Mouse (Mus musculus) spleen, adult 12 weeks (tissue): ENCODE data around the gene Ezr.

Source experiments
- DNase-seq: peaks from one replicate; pipeline ENCODE4 v3.0.0; 2022; ENCODE audit warnings: low spot score

Ezr gene

DNA sequence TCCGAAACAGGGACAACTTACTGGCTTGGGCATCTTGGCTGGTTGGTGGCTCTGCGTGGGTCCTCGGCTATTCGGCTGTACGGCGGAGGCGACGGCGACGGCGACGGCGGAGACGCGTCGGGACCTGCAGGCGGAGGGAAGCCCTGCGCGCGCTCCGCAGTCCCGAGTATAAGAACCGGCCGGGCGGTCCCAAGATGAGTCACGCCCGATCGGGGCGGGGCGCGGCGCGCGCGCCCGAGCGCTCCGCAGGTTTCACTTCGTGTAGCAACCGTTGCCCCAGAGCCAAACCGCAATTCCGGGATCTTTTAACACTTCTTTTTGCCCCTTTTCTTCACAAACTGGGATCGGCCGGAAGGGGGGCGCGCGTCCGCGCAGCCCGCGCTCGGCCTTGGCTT lies at the start of gene Ezr:
Gene Ezr (minus strand): TSS at position 174 of the 395 bp plus-strand sequence.
- DNase-seq = peak; percentile 87

DNA sequence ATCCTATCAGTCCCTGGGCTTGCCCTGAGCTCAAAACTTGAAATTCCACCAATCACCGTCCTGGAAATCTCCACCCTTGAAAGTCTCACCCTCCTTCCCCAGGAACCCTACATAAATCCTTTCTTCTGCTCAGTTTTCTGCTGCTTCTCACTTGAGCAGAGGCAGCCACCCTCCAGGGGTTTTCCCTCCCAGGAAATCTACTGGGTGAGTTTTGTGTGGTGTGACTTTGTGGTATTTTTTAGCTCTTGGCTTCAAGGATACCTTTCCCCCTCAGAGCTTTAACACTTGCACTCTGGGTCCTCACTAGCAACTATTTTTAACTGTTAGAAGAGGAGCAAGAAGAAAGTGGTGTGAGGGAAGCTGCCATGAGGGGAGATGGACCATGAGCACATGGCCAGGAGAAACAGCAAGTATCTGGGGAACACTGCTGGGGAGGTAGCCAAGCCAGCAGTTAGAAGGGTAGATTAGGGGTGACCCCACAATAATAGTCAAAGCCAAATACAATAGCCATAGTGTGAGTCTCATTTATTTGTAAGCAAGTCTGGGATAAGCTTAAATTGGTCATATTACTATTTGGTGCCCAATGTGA lies 47.5 kb upstream of the Ezr start:
- no peak for DNase-seq

DNA sequence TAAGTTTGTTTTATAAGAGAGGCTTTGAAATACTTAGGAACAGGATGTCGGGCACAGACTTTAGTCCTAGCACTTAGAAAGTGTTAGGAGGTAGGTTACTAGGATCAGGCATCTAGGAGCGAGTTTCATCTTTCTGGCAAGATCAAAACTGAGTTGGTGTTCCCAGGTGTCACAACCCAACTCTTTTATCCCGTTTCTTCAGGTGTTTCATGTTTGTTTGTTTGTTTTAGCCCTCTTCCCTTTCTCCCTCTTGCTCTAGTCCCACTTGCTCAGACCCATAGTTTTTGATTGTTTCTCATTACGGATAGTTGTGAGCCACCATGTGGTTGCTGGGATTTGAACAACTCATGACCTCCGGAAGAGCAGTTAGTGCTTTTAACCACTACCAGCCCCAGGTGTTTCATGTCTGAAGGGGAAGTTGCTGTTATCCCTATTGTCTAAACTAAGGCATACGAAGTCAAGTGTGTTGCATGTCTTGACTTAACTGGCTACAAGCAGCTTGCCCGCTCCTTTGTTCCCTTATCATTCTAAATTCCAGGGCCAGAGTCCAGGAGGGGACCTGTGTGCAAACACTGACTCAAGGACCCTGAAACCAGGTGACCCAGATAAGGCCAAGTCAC lies 46.1 kb upstream of the Ezr start:
- DNase-seq = no peak

DNA sequence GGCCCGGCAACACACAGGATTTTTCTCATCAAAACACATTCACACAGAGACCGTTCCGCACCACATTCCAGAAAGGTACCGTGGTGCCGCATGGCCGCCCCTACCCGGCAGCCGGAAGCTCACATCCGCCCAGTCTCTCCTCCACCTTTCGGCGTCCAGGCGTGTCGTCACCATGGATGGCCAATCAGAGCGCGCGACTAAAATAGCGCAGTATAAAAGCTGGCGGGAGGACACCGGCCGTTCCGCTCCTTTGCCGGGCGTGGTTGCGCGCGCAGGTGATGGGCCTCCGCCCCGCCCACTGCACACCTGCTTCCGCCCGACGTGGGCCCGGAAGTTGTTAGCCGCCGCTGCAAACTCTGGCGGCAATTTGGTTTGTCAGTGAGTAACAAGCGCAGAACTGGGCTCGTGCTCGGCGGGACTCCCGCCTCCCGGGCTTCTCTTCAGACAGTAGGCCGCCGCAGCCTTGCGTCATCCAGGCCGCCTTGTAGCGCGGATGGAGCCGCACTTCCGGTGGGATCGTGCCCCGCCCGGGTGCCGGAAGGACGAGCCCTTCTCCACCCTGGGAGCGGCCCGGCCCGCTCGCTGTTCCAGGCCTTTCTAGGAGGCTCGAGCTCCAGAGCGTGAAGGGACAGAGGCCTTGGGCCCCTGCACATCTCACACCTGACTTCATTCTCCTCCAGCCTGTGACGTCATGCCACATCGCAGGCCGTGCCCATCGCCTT lies 45.3 kb upstream of the Ezr start:
- DNase-seq = peak; percentile 98

DNA sequence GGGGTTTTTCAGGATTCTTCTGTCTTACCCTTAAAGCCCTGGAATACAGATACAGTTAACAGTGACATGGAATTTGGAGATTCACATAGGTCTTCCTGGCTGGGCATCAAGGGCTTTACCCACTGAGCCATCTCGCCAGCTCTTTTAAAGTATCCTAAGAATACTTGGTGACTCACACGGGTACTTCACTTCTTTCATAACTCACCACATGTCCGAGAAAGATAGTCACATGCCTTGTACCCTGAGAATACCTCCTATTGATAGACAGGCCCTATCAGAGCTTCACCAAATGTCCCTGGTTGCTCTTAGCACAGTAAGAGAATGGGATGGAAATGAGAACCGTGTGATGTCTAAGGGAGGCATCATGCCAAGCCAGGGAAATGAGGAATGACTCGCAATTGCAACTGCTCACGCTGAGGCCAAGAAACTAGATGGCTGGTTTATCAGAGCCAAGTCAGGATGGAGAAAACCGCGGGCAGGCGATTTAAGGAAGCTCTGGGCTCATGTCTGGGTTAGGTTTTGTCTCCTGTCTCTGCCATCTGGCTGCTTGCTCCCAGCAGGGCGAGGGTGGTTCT lies 44.7 kb upstream of the Ezr start:
- no peak for DNase-seq

DNA sequence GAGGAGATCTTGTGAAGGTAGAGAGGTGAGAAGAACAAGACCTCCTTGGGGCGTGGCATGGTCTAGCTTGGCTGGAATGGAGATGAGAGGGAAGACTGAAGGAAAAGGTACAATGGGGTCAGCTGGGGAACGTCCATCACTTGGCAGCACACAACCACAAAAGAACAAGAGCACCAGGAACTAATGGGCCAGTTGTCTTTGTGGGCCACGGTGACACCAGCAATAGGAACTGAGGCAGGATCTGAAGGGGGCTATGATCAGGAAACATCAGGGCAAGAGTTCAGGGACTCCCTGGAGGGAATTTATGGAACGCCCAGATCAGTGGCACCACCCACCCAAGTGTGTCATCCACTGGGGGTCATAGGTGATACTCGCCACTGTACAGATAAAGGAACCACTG lies 34.2 kb upstream of the Ezr start:
- DNase-seq = no peak

DNA sequence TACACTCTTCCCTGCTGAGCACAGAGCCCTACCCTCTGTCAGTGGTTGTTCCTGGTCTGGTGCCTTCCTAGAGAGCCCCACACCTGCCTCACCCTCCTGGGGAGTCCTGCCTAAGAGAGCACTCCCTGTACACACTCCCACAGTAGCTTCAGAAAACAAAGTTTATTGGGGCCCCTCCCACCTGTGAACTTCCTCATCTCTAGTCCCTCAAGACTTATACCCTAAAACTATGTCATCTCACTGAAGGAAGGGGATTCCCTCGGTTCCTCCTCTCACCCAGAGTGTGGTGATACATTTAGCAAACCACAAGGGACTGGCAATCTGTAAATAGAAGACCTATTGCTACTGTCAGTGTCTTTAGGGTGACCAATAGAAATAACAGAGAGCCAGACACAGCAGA lies 33.6 kb upstream of the Ezr start:
- no peak for DNase-seq

DNA sequence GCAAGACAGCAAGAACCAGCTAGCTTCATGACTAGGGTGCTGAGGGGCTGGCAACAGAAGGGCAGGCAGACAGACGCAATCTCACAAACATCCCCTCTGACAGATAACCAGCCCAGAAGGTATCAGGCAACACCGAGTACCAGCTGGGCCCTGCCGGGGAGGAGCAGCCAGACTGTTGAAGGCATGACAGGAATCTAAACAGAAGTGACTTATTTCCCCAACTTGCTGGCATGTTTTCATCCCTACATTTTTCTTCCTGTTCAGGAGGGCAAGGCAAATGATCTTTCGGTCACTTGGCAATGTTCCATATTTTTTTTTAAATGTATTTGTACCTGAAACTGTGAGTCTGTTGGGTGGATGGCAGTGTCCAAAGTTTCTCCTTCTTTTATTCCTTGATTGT lies 32.1 kb upstream of the Ezr start:
- no peak for DNase-seq

DNA sequence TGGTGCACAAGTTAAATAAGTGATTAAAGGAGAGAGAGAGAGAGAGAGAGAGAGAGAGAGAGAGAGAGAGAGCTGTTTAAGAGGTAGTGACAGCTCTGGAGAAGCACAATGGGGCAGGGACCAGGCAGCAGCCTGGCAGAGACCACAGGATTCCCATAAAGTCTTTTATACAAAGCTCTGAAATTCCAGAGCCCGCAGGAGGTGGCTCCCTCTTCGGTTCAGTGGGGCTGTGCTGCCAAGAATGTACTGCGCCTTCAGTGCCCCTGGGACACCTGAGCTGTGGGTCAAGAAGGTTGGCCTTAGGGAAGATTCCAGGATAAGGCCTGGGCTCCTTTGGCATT lies 30.2 kb upstream of the Ezr start:
- DNase-seq = no peak

DNA sequence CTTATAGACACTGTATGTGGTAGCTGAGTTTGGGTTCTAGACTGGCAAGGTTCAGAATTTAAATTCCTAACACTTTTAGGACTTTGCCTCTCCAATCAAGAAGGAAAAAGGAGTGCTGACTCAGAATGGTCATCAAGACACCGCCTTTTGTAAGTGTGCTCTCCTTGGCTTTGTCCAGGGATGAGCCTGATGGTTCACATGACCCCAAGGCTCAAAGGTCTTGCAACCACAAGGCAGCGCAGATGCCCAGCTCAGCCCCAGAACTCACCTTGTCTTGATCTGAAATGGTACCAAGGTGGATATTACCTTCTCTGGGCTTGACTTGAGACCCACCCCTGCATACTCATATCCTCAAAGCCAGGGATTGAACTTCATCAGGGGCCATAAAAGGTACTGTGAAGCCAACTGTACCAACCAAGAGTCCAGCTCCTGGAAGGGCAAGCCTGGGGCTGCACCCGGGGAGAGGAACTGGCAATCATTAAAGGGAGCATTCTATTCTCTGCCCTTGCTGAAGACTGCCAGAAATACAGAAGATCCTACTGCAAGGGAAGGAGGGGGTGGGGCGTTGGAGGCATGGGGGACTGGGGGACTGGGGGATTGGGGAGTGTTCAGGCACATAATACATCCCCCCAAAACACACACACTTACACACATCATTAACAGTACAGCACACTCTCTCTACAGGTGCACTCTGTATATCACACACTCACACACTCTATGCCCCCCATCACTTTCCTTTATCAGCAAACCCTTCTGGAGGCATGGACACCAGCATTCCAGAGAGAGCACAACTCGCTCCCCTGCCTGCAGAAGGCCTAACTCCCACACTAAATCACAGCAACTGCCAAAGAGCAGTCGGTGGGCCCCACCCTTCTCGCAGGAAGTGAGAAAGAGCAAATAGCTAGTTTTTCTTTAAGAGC lies 29.6 kb upstream of the Ezr start:
- DNase-seq = no peak

DNA sequence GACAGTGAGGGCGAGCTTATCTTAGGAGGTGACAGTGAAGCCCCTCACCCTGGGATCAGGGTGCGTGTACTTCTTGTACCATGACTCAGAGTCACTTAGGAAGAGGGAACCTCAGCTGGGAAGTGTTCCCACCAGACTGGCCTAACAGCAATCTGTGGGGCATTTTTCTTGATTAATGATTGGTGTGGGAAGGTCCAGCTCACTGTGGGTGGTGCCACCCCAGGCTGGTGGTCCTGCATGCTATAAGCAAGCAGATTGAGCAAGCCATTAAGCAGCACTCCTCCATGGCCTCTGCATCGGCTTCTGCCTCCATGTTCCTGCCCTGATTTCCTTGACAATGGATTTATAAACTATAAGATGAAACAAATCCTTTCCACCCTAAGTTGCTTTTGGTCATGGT lies 26.7 kb upstream of the Ezr start:
- no peak for DNase-seq

DNA sequence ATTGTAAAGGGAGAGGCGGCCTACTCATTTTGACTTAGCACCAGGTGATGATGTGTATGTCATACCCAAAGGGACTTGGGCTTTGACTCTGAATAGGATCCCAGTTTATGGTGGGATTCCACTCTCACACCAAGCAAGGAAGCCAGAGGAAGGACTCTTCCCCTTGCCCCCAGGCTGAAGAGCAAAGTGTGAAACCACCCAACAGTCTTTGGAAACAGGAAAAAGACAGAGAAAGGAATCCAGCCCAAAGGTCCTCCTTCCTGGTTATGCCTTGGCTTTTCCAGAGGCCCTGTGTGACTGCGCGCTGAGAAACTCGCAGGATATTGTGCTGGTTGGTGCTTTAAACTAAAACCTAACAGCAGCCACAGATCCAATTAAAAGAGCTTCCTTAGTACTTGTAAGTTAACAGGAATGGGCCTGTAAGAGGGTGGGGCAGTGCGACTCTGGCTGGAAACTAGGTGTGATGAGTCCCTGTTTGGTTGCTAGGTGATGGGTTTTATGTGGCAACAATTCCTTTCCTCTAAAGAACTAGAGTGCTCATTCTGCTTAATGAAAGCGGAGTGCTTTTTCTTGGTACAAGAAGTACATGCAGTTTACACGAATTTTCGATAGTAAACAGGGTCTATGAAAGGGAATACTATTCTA lies 26.1 kb upstream of the Ezr start:
- no peak for DNase-seq

DNA sequence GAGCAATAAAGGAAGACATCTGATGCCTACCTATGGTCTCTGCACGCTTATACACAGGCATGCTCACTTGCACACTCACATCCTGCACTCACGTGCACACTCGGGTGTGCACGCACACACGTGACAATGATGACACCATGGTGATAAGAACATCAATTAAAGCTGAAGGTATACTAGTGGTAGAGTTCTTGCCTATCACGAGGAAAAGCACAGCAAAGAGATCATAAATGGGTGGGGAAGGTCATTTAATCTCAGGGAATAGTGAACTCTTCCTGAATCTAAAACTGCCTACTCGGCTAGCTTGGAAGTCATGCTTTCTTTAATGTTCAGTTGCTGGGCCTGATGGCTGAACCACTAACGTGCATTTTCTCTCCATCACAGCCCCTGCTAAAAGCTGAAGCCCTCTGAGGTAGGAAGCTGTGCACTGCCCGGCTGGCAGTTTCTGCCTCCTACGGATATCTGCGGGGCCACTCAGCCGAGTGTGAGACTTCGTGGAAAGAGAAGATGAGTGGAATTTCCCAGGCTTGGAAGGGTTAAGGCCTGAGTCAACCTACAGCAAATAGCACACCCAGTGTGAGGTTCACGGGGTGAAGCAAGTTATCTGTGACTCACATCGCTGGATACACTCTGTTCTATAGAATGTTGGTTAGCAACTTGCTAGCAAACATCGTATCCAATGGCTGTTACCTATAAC lies 25.4 kb upstream of the Ezr start:
- DNase-seq = no peak

DNA sequence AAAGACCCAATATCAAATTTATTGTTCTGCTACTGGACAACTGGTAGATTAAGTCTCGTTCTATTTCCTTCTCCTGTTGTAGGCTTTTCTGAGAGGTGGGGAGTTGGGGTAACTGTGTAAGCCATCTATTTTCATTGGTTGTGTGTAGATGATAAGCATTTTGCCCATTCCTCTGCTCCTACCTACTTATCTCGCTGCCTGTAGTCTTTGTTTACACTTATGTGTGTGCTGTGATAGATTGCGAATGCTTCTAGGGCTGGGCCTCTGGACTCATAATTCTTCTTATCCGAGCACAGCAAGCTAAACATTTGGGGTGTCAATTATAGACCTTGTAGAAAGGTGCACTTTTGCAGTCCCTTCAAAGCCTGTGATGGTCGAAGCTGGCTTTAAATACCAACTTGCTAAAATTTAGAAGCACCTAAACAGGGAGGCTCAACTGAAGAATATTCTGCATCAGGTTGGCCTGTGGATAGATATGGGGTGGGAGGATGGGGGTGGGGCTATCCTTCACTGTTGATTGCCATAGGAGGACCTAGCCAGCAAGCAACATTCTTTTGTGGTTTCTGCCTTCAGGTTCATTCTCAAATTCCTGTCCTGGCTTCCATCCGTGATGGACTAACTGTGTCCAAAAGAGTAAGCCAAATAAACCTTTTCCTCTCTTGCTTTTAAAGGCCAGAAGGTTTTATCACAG lies 22.4 kb upstream of the Ezr start:
- DNase-seq = no peak

DNA sequence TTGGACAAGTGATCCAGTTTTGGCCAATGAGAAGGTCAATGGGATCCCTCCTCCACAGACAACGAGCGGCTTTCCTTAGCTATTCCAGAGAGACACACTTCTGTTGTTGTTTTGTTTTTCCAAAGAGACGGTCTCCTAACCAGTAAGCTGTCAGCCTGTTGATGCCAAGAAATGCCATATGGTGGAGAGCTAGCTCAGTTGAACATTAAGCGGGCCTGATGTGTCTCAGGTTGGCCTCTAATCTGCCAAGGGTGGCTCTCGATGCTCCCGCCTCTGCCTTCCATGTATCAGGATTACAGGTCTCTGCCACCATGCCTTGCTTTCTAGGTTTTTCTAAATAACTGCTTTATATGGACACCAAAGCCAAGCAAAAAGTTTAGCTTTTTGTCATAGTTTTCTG lies 21.5 kb upstream of the Ezr start:
- no peak for DNase-seq

DNA sequence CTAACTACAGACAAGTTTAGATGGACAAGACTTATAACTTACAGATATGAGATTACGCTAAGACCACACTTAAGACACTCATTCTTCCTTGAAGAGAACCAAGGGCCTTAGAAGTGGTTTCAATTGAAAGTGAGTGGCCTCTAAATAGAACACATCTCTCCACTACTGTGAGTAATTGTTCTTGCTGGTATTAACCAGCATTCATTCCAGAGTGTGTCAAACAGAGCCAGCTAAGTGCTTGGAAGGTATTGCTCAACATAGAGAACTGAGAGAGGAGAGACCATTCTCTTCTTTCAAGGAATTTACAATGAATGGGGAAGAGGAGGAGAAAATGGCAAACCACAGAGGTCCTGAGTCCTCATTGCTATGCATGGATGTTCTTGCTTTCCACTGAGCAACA lies 21.0 kb upstream of the Ezr start:
- no peak for DNase-seq

DNA sequence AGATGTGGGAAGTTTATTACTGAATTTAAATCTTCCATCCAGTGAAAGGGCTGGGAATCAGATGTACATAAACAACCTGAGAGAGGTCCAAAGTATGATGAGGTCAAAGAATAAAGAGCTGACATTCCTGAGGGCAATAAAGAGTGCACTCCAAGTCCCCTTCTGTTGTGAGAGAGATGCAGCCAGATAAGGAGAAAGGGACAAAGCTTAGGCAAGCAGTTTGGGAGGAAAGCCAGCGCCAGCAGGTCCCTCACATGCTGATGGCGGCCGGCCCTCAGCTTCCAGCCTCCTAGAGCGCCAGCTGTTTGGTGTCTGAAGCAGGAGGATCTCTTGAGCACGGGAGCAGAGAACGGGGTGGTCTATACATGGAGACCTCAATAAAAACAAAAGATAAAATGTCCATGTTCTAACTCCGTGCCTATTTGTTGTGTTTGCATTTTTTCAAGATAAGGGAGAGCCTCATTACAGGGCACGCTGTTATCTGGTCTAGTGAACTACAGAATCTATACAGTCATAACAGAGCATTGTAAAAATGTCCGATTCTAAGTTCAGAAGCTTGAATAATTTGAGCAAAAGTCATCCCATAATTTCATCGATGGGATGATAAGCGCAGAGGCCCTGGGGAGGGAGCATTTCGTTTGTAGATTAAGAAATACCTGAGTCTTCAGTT lies 15.9 kb upstream of the Ezr start:
- DNase-seq = no peak

DNA sequence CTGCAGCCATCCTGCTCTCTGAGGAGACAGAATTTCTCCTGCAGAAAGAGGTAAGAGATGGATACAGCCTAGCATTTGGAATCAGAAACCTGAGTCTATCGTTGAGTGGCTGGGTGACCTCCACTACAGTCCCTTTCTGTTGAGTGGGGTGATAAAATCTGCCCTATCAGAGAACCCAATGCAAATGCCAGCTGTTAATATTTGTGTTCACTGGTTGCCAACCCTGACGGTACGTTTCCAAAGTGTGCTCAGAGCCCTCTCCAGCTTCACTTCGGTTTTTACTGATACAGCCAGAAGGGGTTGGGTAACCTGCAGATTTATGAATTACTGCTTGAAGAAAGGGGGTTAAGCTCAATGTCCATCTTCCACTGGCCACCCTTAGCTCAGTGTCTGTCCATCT lies 14.9 kb upstream of the Ezr start:
- DNase-seq = no peak

DNA sequence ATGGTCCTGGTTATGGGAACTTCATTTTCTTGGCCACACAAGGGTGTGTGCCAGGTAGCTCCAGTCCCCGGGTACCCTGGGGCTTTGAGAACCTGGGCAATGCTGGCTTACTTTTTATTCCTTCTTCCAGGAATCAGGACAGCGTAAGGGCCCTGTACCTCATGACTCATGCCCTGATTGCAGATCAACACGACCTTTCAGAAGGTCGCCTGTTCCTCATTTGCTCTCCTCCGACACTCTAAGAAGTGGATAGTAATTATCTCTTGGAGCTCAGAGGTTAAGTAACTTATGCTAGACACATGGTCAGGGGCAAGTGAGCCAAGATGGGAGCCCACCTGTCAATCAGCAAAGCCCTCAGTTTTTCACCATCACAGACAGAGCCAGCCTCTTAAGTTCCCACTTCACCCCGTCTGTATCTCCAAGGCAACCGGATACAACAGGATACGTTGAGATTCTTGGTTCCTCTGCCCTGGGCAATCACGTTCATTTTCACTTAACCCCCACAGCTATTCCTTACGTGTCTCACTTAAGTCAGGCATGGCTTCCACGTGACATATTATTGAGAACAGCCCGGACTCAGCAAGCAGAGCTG lies 11.7 kb upstream of the Ezr start:
- no peak for DNase-seq
